Mouse (Mus musculus): ENCODE data around the gene Slc46a1. TPM values are rescaled to one million over a fixed set of nuclear protein-coding genes. Genes with fewer than 3 reads are reported as not detected.

The Slc46a1 gene
- polyA plus RNA-seq, 1 experiment, result 6.5 TPM

DNA sequence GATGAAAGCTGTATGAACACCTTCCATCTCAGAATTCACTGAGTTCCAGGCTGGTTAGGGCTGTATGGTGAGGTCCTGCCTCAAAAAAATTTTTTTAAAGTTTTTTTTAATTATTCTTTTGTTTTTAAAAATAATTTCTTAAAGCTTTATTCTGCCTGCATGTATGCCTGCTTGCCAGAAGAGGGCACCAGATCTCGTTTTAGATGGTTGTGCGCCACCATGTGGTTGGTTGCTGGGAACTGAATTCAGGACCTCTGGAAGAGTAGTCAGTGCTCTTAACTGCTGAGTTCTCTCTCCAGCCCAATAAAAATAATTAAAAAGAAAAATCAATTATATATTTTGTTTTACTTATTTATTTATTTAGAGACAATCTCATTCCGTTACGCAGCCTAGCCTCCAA is 11.8 kb upstream of the Slc46a1 start:
- Histone ChIP-seq H3K4me1 (ENCODE audit: control insufficient read depth, insufficient read depth, low read length) (no peaks in the 10 kb centered on the region), H3K27ac (ENCODE audit: insufficient read depth, low read length) (no peak overlapping the region), H3K4me3 (ENCODE audit: insufficient read depth, low read length) (no peak overlapping the region)
- peak; percentile 89 for TF ChIP-seq CTCF (IDR thresholded peaks at IDR 0.05; ENCODE audit: borderline replicate concordance, insufficient read depth, low read length)
- TF ChIP-seq POLR2A (IDR thresholded peaks at IDR 0.05; ENCODE audit: low read depth, low read length), result no peak

GRCm38 (mm10) chr11:78454276-78454675 is 11.2 kb upstream of the Slc46a1 start:
- TF ChIP-seq POLR2A (IDR thresholded peaks at IDR 0.05; ENCODE audit: low read depth, low read length) (no peak), CTCF (IDR thresholded peaks at IDR 0.05; ENCODE audit: borderline replicate concordance, insufficient read depth, low read length) (no peak)
- no peak overlapping the region for H3K27ac ChIP-seq (ENCODE audit: insufficient read depth, low read length)
- no peak overlapping the region for H3K4me3 ChIP-seq (ENCODE audit: insufficient read depth, low read length)
- H3K4me1 ChIP-seq (ENCODE audit: control insufficient read depth, insufficient read depth, low read length), result no peaks in the 10 kb centered on the region

- Histone ChIP-seq H3K27ac (ENCODE audit: insufficient read depth, low read length) (no peak overlapping the region), H3K4me3 (ENCODE audit: insufficient read depth, low read length) (no peak overlapping the region), H3K4me1 (ENCODE audit: control insufficient read depth, insufficient read depth, low read length) (no peaks in the 10 kb centered on the region)
- TF ChIP-seq CTCF (IDR thresholded peaks at IDR 0.05; ENCODE audit: borderline replicate concordance, insufficient read depth, low read length) (no peak), POLR2A (IDR thresholded peaks at IDR 0.05; ENCODE audit: low read depth, low read length) (no peak)
These were observed 10.2 kb upstream of the Slc46a1 start for GRCm38 (mm10) chr11:78455308-78455707.

- TF ChIP-seq POLR2A (IDR thresholded peaks at IDR 0.05; ENCODE audit: low read depth, low read length) (no peak), CTCF (IDR thresholded peaks at IDR 0.05; ENCODE audit: borderline replicate concordance, insufficient read depth, low read length) (no peak)
- H3K4me3 ChIP-seq (ENCODE audit: insufficient read depth, low read length), result no peak overlapping the region
- H3K4me1 ChIP-seq (ENCODE audit: control insufficient read depth, insufficient read depth, low read length), result no peaks in the 10 kb centered on the region
These were observed 6.8 kb upstream of the Slc46a1 start for GRCm38 (mm10) chr11:78458740-78459139.

GRCm38 (mm10) chr11:78461894-78462293 is 3.6 kb upstream of the Slc46a1 start:
- Histone ChIP-seq H3K4me3 (ENCODE audit: insufficient read depth, low read length) (no peak overlapping the region), H3K4me1 (ENCODE audit: control insufficient read depth, insufficient read depth, low read length) (peaks cover 3% of the 10 kb centered on the region; the same call in 1 of the 2 replicates), H3K27ac (ENCODE audit: insufficient read depth, low read length) (no peak overlapping the region)
- TF ChIP-seq CTCF (IDR thresholded peaks at IDR 0.05; ENCODE audit: borderline replicate concordance, insufficient read depth, low read length), result no peak
- TF ChIP-seq POLR2A (IDR thresholded peaks at IDR 0.05; ENCODE audit: low read depth, low read length), result no peak

More at GRCm38 (mm10) chr11:78458740-78459139, 6.8 kb upstream of the Slc46a1 start:
- H3K27ac ChIP-seq (ENCODE audit: insufficient read depth, low read length), result no peak overlapping the region

DNA sequence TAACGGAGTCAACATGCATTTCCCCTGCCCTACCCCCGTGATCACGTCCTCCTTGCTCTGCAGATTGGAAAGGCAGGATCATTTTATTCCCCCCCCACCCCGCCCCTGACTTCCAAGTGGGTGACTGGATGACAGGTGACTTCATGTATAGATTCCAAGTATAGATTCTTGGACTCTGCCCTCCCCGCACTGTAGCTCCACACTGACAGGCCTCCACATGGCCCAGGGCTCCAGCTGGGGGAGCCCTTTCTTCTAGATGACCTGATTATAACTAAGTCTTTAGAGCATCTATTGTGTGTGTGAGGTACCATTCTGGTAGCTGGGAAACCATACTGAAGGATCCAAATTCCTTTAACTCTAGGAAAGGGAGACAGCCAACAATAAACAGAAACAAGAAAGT is 2.8 kb upstream of the Slc46a1 start:
- TF ChIP-seq POLR2A (IDR thresholded peaks at IDR 0.05; ENCODE audit: low read depth, low read length) (no peak), CTCF (IDR thresholded peaks at IDR 0.05; ENCODE audit: borderline replicate concordance, insufficient read depth, low read length) (no peak)
- no peak overlapping the region for H3K4me3 ChIP-seq (ENCODE audit: insufficient read depth, low read length)
- no peak overlapping the region for H3K27ac ChIP-seq (ENCODE audit: insufficient read depth, low read length)
- peaks cover 3% of the 10 kb centered on the region; the same call in 1 of the 2 replicates for H3K4me1 ChIP-seq (ENCODE audit: control insufficient read depth, insufficient read depth, low read length)

DNA sequence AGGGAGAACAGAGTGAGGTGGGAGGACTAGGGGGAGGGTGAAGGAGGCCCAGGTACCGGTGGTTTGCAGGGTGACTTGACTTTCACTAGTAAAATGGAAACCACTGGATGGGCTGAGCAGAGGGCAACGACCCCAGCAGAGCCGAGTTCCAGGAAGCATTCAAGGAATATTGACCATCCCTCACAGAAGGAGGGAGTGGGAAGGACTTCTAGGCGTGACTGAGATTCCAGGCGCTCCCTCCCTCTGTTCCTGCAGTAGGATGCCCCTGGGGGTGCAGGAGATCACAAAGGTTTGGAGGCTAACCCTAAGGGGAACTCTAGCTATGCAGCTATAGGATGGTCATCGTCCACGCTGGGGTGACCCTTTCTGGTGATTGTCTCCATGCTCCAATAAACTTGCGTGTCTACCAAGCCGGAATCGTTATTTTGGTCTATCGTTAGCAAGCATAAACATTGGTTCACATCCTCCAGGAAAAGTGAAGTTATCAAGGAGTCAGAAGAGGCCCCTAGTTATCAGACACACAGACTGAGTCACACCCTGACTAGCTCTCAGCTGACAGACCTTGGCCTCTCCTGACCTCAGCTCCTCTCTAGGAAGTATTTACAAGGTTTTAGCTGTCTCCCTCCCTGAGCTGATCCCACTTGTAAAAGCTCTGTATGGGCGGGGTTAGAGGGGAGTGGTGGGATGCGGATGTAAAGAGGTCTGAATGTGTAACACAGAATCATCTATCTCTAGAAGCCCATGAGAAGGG is 2.0 kb upstream of the Slc46a1 start:
- TF ChIP-seq CTCF (IDR thresholded peaks at IDR 0.05; ENCODE audit: borderline replicate concordance, insufficient read depth, low read length), result no peak
- no peak for TF ChIP-seq POLR2A (IDR thresholded peaks at IDR 0.05; ENCODE audit: low read depth, low read length)

DNA sequence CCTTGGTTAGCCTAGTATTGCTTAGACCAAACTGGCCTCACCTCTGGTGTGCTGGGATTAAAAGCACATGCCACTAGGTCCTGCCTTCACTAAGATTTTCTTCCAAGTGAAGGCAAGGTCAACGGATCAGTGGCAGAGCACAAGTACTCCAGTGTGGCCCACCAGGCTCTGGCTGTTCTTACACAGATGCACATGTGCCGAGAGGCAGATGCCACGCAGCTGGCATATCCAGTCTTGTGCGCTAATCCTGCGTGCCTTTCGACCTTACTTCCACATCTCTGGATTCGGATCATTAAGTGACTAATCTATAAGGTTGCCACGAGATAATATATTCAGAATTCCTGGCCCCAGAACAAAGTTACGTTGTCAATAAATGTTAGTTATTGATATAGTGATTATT is 381 bp upstream of the Slc46a1 start:
- Histone ChIP-seq H3K27ac (ENCODE audit: insufficient read depth, low read length) (no peak overlapping the region), H3K4me1 (ENCODE audit: control insufficient read depth, insufficient read depth, low read length) (peaks cover 3% of the 10 kb centered on the region; the same call in 1 of the 2 replicates), H3K4me3 (ENCODE audit: insufficient read depth, low read length) (no peak overlapping the region; the same call in 1 of the 2 replicates)
- TF ChIP-seq POLR2A (IDR thresholded peaks at IDR 0.05; ENCODE audit: low read depth, low read length) (no peak), CTCF (IDR thresholded peaks at IDR 0.05; ENCODE audit: borderline replicate concordance, insufficient read depth, low read length) (no peak)

More for the DNA sequence above, 2.0 kb upstream of the Slc46a1 start:
- peaks cover 3% of the 10 kb centered on the region; the same call in 1 of the 2 replicates for H3K4me1 ChIP-seq (ENCODE audit: control insufficient read depth, insufficient read depth, low read length)
- H3K4me3 ChIP-seq (ENCODE audit: insufficient read depth, low read length), result no peak overlapping the region
- no peak overlapping the region for H3K27ac ChIP-seq (ENCODE audit: insufficient read depth, low read length)

DNA sequence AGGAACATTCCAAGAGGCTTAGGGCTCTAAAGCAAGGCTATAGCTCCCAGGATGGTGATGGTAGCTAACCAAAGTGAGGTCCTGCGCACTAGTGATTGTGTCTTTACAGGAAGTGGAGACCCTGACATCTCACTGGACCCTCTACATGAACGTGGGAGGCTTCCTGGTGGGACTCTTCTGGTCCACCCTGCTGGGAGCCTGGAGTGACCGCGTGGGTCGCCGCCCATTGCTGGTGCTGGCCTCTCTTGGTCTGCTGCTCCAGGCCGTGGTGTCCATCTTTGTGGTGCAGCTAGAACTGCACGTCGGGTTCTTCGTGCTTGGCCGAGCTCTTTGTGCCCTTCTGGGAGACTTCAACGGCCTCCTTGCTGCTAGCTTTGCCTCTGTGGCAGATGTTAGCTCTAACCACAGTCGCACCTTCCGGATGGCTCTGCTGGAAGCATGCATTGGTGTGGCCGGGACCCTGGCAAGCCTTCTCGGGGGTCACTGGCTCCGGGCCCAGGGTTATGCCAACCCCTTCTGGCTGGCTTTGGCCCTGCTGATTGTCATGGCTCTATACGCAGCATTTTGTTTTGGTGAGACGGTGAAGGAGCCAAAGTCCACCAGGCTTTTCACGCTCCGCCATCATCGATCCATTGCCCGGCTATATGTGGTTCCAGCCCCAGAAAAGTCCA is 880 bp downstream of the Slc46a1 start:
- TF ChIP-seq POLR2A (IDR thresholded peaks at IDR 0.05; ENCODE audit: low read depth, low read length) (no peak), CTCF (IDR thresholded peaks at IDR 0.05; ENCODE audit: borderline replicate concordance, insufficient read depth, low read length) (no peak)
- Histone ChIP-seq H3K4me1 (ENCODE audit: control insufficient read depth, insufficient read depth, low read length) (peaks cover 3% of the 10 kb centered on the region; the same call in 1 of the 2 replicates), H3K27ac (ENCODE audit: insufficient read depth, low read length) (no peak overlapping the region), H3K4me3 (ENCODE audit: insufficient read depth, low read length) (peak overlapping the region; percentile 72)

DNA sequence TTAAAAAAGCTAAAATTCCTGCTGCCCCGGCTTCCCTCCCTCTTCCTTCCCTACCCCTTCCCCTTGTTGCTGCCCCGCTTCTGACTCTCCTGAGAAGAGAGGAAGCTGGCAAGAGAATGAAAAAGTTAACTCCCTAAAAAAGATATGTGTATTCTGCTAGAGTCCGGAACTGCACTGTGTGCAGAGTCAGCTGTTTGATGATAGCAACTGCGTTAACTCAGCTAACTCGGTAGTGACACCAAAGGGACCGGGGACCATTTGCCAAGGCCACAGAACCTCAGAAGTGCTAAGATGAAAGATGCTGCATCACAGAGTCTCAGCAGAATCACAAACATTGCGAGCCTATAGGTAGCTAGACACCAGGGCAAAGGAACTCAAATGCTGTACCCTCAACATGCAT is 2.0 kb downstream of the Slc46a1 start:
- H3K4me1 ChIP-seq (ENCODE audit: control insufficient read depth, insufficient read depth, low read length), result peaks cover 3% of the 10 kb centered on the region; the same call in 1 of the 2 replicates
- H3K27ac ChIP-seq (ENCODE audit: insufficient read depth, low read length), result no peak overlapping the region
- TF ChIP-seq POLR2A (IDR thresholded peaks at IDR 0.05; ENCODE audit: low read depth, low read length), result no peak
- no peak for TF ChIP-seq CTCF (IDR thresholded peaks at IDR 0.05; ENCODE audit: borderline replicate concordance, insufficient read depth, low read length)
- H3K4me3 ChIP-seq (ENCODE audit: insufficient read depth, low read length), result no peak overlapping the region
